Mouse (Mus musculus) limb, embryonic 11.5 days (tissue): ENCODE data around the gene Cmya5. TPM values are rescaled to one million over a fixed set of nuclear protein-coding genes. Genes with fewer than 3 reads are reported as not detected.

Source experiments
- ATAC-seq: fragments of 200-750 bp; cut with Nextera tagmentation; 2 replicates; pipeline ENCODE4 v1.8.0; 2017; ENCODE audit warnings: low read depth; ENCODE audit not compliant: insufficient number of reproducible peaks, low FRiP score, low TSS enrichment
- DNase-seq: peaks from one replicate; pipeline ENCODE4 v3.0.0-alpha.2; 2015; ENCODE audit warnings: low spot score
- H3K27ac ChIP-seq: fragments of 300-500 bp; sonication (generic); replicated peaks from 2 replicates; pipeline ENCODE4 v1.5.1; 2014; ENCODE audit warnings: low read depth, mild to moderate bottlenecking, low read length
- H3K27me3 ChIP-seq: fragments of 300-500 bp; sonication (generic); 2 replicates; pipeline ENCODE4 v1.6.1; 2014; ENCODE audit warnings: mild to moderate bottlenecking, low read length, mixed read lengths; ENCODE audit not compliant: control insufficient read depth, insufficient read depth
- H3K36me3 ChIP-seq: fragments of 300-500 bp; sonication (generic); 2 replicates; pipeline ENCODE4 v1.6.1; 2014; ENCODE audit warnings: mild to moderate bottlenecking, low read length, moderate library complexity, mixed read lengths; ENCODE audit not compliant: control insufficient read depth, insufficient read depth
- H3K4me1 ChIP-seq: fragments of 300-500 bp; sonication (generic); 2 replicates; pipeline ENCODE4 v1.6.1; 2014; ENCODE audit warnings: low read length, mixed read lengths; ENCODE audit not compliant: control insufficient read depth, insufficient read depth
- H3K4me2 ChIP-seq: fragments of 300-500 bp; sonication (generic); 2 replicates; pipeline ENCODE4 v1.6.1; 2014; ENCODE audit warnings: low read depth, mild to moderate bottlenecking, moderate library complexity; ENCODE audit not compliant: severe bottlenecking
- H3K4me3 ChIP-seq: fragments of 300-500 bp; sonication (generic); 2 replicates; pipeline ENCODE4 v1.5.1; 2014; ENCODE audit warnings: low read depth, low read length
- H3K9ac ChIP-seq: fragments of 300-500 bp; sonication (generic); 2 replicates; pipeline ENCODE4 v1.6.1; 2014; ENCODE audit warnings: mild to moderate bottlenecking, low read length
- H3K9me3 ChIP-seq: fragments of 300-500 bp; sonication (generic); 2 replicates; pipeline ENCODE4 v1.6.1; 2016; ENCODE audit warnings: low read length; ENCODE audit not compliant: control insufficient read depth
- WGBS: fragments of 180-500 bp; shearing (Covaris S2); extraction: QIAGEN DNeasy Blood & Tissue Kit; methylation state at CpG from one replicate; pipeline ENCODE4 v1.1.7; 2014; 5-methylcytosine and 5-hydroxymethylcytosine counted together
- polyA plus RNA-seq: library from polyadenylated mRNA; unstranded; fragments of >200 nt; fragmentation: Nextera tagmentation; extraction: Ambion mirVana; gene quantifications from 2 replicates; pipeline ENCODE4 v1.2.1, GENCODE M21; 2014

Cmya5 gene
- polyA plus RNA-seq, 1 experiment from 2014 or later, result 0.01 TPM

- Histone ChIP-seq H3K4me2 (no peak overlapping the region), H3K27me3 (no peaks in the 10 kb centered on the region), H3K9me3 (no peaks in the 10 kb centered on the region), H3K27ac (no peak overlapping the region), H3K9ac (no peak overlapping the region), H3K36me3 (no peaks in the 10 kb centered on the region), H3K4me3 (no peak overlapping the region), H3K4me1 (no peaks in the 10 kb centered on the region)
- DNase-seq (no peak), ATAC-seq (no peak)
- WGBS, result 94% methylated on average over 4 of the region's 4 CpGs
Observed at GRCm38 (mm10) chr13:93006347-93006746, 138.2 kb downstream of the Cmya5 start.

GRCm38 (mm10) chr13:93004003-93004402 is 140.5 kb downstream of the Cmya5 start:
- Histone ChIP-seq H3K27me3 (no peaks in the 10 kb centered on the region), H3K9me3 (no peaks in the 10 kb centered on the region), H3K36me3 (no peaks in the 10 kb centered on the region), H3K4me2 (no peak overlapping the region), H3K9ac (no peak overlapping the region), H3K4me1 (no peaks in the 10 kb centered on the region), H3K27ac (no peak overlapping the region), H3K4me3 (no peak overlapping the region)
- ATAC-seq (no peak), DNase-seq (no peak)
- WGBS, result 85% methylated on average over 6 of the region's 6 CpGs

DNA sequence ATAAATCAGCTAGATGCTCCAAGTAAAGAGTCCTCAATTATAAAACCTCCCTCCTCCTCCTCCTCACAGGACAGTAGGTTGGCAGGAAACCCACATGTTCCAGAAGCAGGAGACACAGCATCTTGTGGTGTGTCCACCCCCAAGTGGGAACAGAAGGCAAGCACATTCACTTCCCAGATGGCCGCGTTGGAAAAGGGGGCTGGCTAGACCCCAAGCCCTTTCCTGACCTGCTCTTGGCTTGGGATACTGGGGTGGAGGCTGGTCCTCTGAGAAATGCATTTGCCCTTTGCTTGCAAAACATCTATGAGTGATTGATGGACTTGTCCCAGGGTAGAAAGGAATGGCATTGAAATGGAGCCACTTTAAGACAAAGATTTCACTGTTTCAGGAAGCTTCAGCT is 142.1 kb downstream of the Cmya5 start:
- ATAC-seq (no peak), DNase-seq (no peak)
- H3K27ac ChIP-seq, result no peak overlapping the region
- no peaks in the 10 kb centered on the region for H3K36me3 ChIP-seq
- no peaks in the 10 kb centered on the region for H3K27me3 ChIP-seq
- no peaks in the 10 kb centered on the region for H3K4me1 ChIP-seq
- no peak overlapping the region for H3K4me3 ChIP-seq
- H3K9ac ChIP-seq, result no peak overlapping the region
- 69% methylated on average over 2 of the region's 2 CpGs for WGBS
- H3K9me3 ChIP-seq, result no peaks in the 10 kb centered on the region
- no peak overlapping the region for H3K4me2 ChIP-seq

GRCm38 (mm10) chr13:93000640-93001351 is 143.7 kb downstream of the Cmya5 start:
- Histone ChIP-seq H3K36me3 (no peaks in the 10 kb centered on the region), H3K27ac (no peak overlapping the region), H3K9ac (no peak overlapping the region), H3K27me3 (no peaks in the 10 kb centered on the region), H3K9me3 (no peaks in the 10 kb centered on the region), H3K4me3 (no peak overlapping the region), H3K4me2 (no peak overlapping the region), H3K4me1 (no peaks in the 10 kb centered on the region)
- DNase-seq, result no peak
- 74% methylated on average over 12 of the region's 12 CpGs for WGBS
- ATAC-seq, result no peak

DNA sequence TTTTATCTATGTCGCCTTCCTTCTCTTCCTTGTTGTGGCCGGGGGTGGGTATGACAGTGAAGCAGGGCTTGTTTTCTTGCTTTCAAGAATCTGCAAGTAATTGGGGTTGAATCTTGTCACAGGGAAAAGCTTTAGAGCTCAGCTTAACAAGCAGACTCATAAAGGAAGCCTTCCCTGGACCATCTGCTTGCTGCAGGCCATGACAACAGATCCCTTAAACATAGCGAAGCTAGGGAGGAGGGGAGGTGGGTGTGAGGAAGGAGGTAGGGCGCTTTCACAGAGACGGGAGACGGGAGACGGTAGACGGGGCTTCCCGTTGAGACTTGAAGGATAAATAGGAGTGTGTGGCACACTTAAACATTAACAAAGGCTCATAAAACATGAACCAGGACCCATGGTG is 144.7 kb downstream of the Cmya5 start:
- H3K36me3 ChIP-seq, result no peaks in the 10 kb centered on the region
- WGBS, result 44% methylated on average over 9 of the region's 9 CpGs
- no peak for ATAC-seq

DNA sequence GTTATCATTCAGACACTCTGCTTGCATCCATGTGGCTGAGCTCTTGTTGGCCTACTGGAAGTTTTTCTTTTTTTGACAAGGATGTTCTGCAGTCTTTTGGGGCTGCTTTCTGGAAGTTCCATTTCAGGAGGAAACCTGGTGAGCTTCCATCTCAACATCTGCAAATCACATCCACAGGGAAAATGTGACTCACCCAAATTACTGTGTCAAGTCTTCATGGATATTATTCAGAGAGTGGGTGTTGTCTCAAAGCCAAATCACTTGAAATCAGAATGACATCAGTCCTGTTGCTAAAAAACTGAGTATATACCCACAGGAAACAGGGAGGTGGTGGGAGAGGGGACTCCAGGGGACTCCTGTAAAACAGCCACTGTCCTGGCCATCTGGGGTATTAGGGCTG is 149.8 kb downstream of the Cmya5 start:
- H3K27ac ChIP-seq, result no peak overlapping the region
- H3K4me1 ChIP-seq, result no peaks in the 10 kb centered on the region
- H3K4me2 ChIP-seq, result no peak overlapping the region
- no peak overlapping the region for H3K4me3 ChIP-seq
- no peaks in the 10 kb centered on the region for H3K27me3 ChIP-seq
- no peak overlapping the region for H3K9ac ChIP-seq
- H3K36me3 ChIP-seq, result no peaks in the 10 kb centered on the region
- H3K9me3 ChIP-seq, result no peaks in the 10 kb centered on the region
- ATAC-seq, result no peak
- no peak for DNase-seq

More for the DNA sequence above, 144.7 kb downstream of the Cmya5 start:
- Histone ChIP-seq H3K9me3 (no peaks in the 10 kb centered on the region), H3K9ac (no peak overlapping the region), H3K4me3 (no peak overlapping the region), H3K4me2 (no peak overlapping the region), H3K27me3 (no peaks in the 10 kb centered on the region), H3K27ac (no peak overlapping the region), H3K4me1 (no peaks in the 10 kb centered on the region)
- no peak for DNase-seq

DNA sequence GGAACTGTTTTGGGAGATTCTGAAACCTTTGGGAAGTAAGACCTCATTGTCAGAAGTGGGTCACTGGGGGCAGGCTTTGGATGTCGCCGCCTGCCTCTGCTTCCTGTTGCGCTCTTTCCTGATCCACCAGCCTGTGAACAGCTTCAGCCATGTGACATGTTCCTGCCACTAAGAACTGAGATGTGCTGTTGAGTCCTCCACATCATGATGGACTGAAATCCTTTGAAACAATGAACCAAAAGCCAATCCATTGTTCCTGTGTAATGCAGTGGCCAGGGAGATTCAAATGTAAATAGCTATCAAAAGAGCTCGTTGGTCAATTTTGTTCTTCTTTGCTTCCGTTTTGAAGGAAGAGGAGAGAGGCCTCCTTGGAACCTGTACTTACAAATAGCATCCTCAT is 151.7 kb downstream of the Cmya5 start:
- DNase-seq (no peak), ATAC-seq (no peak)
- WGBS, result 93% methylated on average over 5 of the region's 5 CpGs
- Histone ChIP-seq H3K4me1 (no peaks in the 10 kb centered on the region), H3K36me3 (no peaks in the 10 kb centered on the region), H3K27ac (no peak overlapping the region), H3K27me3 (no peaks in the 10 kb centered on the region), H3K4me3 (no peak overlapping the region), H3K9ac (no peak overlapping the region), H3K9me3 (no peaks in the 10 kb centered on the region), H3K4me2 (no peak overlapping the region)
